Mouse (Mus musculus): ENCODE data around the gene Esyt1. TPM values are rescaled to one million over a fixed set of nuclear protein-coding genes. Genes with fewer than 3 reads are reported as not detected.
"Not testable (repeated sequence)": the region's sequence is repeated elsewhere in the genome, so short reads cannot be mapped to it uniquely, and the experiment has no call there.

The Esyt1 gene
- polyA plus RNA-seq, 1 experiment from 2014 or later, result 43.3 TPM

DNA sequence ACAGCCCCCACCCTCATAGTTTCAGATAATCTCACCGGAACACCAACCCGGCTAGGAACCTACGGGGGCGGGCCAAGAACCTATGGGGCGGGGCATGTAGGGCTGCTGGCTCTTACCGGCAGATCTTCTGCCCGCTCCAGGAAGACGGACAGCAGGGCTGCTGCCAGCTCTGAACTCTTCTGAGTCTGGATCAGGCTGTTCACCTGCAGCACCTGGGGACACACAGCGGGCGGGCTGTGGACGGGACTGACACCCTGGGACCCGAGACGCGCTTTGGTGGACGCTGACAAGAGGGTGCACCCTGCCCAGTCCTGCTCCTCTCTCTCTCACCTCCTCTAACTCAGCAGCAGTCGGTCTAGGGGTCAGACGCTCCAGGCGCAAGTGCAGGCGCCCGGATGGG lies 9.6 kb downstream of the Esyt1 start:
- Histone ChIP-seq H3K4me3 (replicated peaks) (peak overlapping the region; percentile 4; the same call in 1 of the 2 replicates), H3K4me1 (0 out of 2 replicates have a peak, but pooled peaks cover 4% of the 10 kb centered on the region), H3K9ac (no peak overlapping the region), H3K4me2 (replicated peaks) (peak overlapping the region; percentile 24), H3K36me3 (peaks cover 82% of the 10 kb centered on the region), H3K27me3 (peaks cover 12% of the 10 kb centered on the region), H3K27ac (replicated peaks) (no peak overlapping the region), H3K9me3 (replicated peaks) (no peaks in the 10 kb centered on the region)
- ATAC-seq (ENCODE audit: insufficient number of reproducible peaks, low FRiP score, low TSS enrichment, low read depth), result no peak
- 31% methylated on average over 20 of the region's 20 CpGs for WGBS

GRCm38 (mm10) chr10:128515044-128515443 lies 10.6 kb downstream of the Esyt1 start:
- Histone ChIP-seq H3K4me1 (0 out of 2 replicates have a peak, but pooled peaks cover 4% of the 10 kb centered on the region), H3K27me3 (peaks cover 12% of the 10 kb centered on the region), H3K4me2 (replicated peaks) (no peak overlapping the region), H3K9ac (no peak overlapping the region), H3K4me3 (replicated peaks) (no peak overlapping the region), H3K27ac (replicated peaks) (no peak overlapping the region), H3K36me3 (peaks cover 81% of the 10 kb centered on the region), H3K9me3 (replicated peaks) (no peaks in the 10 kb centered on the region)
- ATAC-seq (ENCODE audit: insufficient number of reproducible peaks, low FRiP score, low TSS enrichment, low read depth), result no peak
- WGBS, result 77% methylated on average over 4 of the region's 4 CpGs

- Histone ChIP-seq H3K4me1 (no peaks in the 10 kb centered on the region), H3K27me3 (no peaks in the 10 kb centered on the region), H3K9ac (no peak overlapping the region), H3K9me3 (replicated peaks) (no peaks in the 10 kb centered on the region), H3K4me3 (replicated peaks) (no peak overlapping the region), H3K4me2 (replicated peaks) (no peak overlapping the region), H3K36me3 (peaks cover 60% of the 10 kb centered on the region), H3K27ac (replicated peaks) (no peak overlapping the region)
- no peak for ATAC-seq (ENCODE audit: insufficient number of reproducible peaks, low FRiP score, low TSS enrichment, low read depth)
- 79% methylated on average over 12 of the region's 12 CpGs for WGBS
Observed at GRCm38 (mm10) chr10:128511761-128512160, 13.9 kb downstream of the Esyt1 start.

- ATAC-seq (ENCODE audit: insufficient number of reproducible peaks, low FRiP score, low TSS enrichment, low read depth), result no peak
- peaks cover 58% of the 10 kb centered on the region for H3K36me3 ChIP-seq
- no peaks in the 10 kb centered on the region for H3K27me3 ChIP-seq
- WGBS, result 84% methylated on average over 9 of the region's 9 CpGs
- H3K9ac ChIP-seq, result no peak overlapping the region
- no peaks in the 10 kb centered on the region for H3K9me3 ChIP-seq (replicated peaks)
- no peak overlapping the region for H3K4me3 ChIP-seq (replicated peaks)
- H3K4me2 ChIP-seq (replicated peaks), result no peak overlapping the region
- no peak overlapping the region for H3K27ac ChIP-seq (replicated peaks)
- no peaks in the 10 kb centered on the region for H3K4me1 ChIP-seq
Observed at GRCm38 (mm10) chr10:128511189-128511588, 14.5 kb downstream of the Esyt1 start.

GRCm38 (mm10) chr10:128510301-128510700 lies 15.4 kb downstream of the Esyt1 start:
- no peak for ATAC-seq (ENCODE audit: insufficient number of reproducible peaks, low FRiP score, low TSS enrichment, low read depth)
- Histone ChIP-seq H3K27ac (replicated peaks) (no peak overlapping the region), H3K4me3 (replicated peaks) (no peak overlapping the region), H3K4me1 (no peaks in the 10 kb centered on the region), H3K36me3 (peaks cover 53% of the 10 kb centered on the region), H3K9me3 (replicated peaks) (no peaks in the 10 kb centered on the region), H3K27me3 (no peaks in the 10 kb centered on the region), H3K9ac (no peak overlapping the region), H3K4me2 (replicated peaks) (no peak overlapping the region)
- WGBS, result 87% methylated on average over 11 of the region's 11 CpGs

DNA sequence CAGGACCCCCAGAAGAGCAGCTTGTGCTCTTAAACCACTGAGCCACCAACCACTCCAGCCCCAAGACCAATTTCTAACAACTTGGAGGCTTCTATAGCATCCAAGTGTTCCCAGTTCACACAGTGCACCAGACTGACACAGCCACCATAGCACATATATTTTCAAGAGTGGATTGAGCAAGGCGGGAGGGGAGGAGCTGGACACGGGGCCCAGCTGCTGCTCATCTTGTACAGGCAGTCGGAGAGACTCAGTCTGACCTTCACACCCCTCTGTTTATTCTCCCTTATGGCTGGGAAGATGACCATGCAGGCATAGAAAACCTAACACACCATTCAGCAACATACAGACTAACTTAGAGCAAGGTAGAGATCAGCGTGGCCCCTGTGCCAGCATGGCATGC lies 15.8 kb downstream of the Esyt1 start:
- Histone ChIP-seq H3K4me1 (no peaks in the 10 kb centered on the region), H3K9me3 (replicated peaks) (no peaks in the 10 kb centered on the region), H3K4me3 (replicated peaks) (no peak overlapping the region), H3K36me3 (peaks cover 48% of the 10 kb centered on the region), H3K27ac (replicated peaks) (no peak overlapping the region), H3K27me3 (no peaks in the 10 kb centered on the region), H3K4me2 (replicated peaks) (no peak overlapping the region), H3K9ac (no peak overlapping the region)
- ATAC-seq (ENCODE audit: insufficient number of reproducible peaks, low FRiP score, low TSS enrichment, low read depth), result no peak
- 77% methylated on average over 4 of the region's 4 CpGs for WGBS

- 74% methylated on average over 9 of the region's 9 CpGs for WGBS
- no peaks in the 10 kb centered on the region for H3K9me3 ChIP-seq (replicated peaks)
- no peak overlapping the region for H3K27ac ChIP-seq (replicated peaks)
- ATAC-seq (ENCODE audit: insufficient number of reproducible peaks, low FRiP score, low TSS enrichment, low read depth), result no peak
- H3K27me3 ChIP-seq, result no peaks in the 10 kb centered on the region
- no peaks in the 10 kb centered on the region for H3K4me1 ChIP-seq
- H3K9ac ChIP-seq, result no peak overlapping the region
- H3K4me2 ChIP-seq (replicated peaks), result no peak overlapping the region
- H3K36me3 ChIP-seq, result peaks cover 47% of the 10 kb centered on the region
- no peak overlapping the region for H3K4me3 ChIP-seq (replicated peaks)
Observed at GRCm38 (mm10) chr10:128509203-128509602, 16.5 kb downstream of the Esyt1 start.

DNA sequence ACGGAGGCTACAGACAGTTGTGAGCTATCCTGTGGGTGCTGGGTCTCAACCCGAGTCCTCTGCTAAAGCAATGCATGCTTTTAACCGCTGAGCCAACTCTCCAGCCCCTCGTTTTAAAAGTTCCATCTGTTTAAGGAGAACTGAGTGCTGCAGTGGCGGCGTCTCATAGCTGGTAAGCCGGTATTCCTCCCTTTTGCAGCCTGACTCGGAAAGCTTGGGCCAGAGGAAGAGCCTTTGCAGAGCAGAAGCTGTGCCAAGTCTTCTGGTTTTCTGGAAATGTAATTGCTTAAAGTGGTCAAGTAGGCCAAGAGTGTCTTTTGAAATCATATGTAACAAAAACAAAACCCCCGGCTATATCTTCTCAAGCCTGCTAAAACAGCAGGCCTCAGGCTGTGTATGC lies 17.4 kb downstream of the Esyt1 start:
- 62% methylated on average over 9 of the region's 9 CpGs for WGBS
- Histone ChIP-seq H3K4me1 (no peaks in the 10 kb centered on the region), H3K9me3 (replicated peaks) (no peaks in the 10 kb centered on the region), H3K4me3 (replicated peaks) (no peak overlapping the region), H3K27me3 (no peaks in the 10 kb centered on the region), H3K36me3 (peaks cover 38% of the 10 kb centered on the region), H3K9ac (no peak overlapping the region), H3K27ac (replicated peaks) (peak overlapping the region; percentile 55), H3K4me2 (replicated peaks) (no peak overlapping the region)
- no peak for ATAC-seq (ENCODE audit: insufficient number of reproducible peaks, low FRiP score, low TSS enrichment, low read depth)

GRCm38 (mm10) chr10:128505974-128506373 lies 19.7 kb downstream of the Esyt1 start:
- Histone ChIP-seq H3K4me3 (replicated peaks) (no peak overlapping the region), H3K4me1 (no peaks in the 10 kb centered on the region), H3K27ac (replicated peaks) (no peak overlapping the region), H3K9me3 (replicated peaks) (no peaks in the 10 kb centered on the region), H3K4me2 (replicated peaks) (no peak overlapping the region), H3K36me3 (peaks cover 18% of the 10 kb centered on the region), H3K27me3 (no peaks in the 10 kb centered on the region), H3K9ac (no peak overlapping the region)
- WGBS, result 91% methylated on average over 14 of the region's 14 CpGs
- ATAC-seq (ENCODE audit: insufficient number of reproducible peaks, low FRiP score, low TSS enrichment, low read depth), result no peak

- H3K27ac ChIP-seq (replicated peaks); ATAC-seq (ENCODE audit: insufficient number of reproducible peaks, low FRiP score, low TSS enrichment, low read depth); H3K4me1 ChIP-seq; H3K27me3 ChIP-seq; H3K9ac ChIP-seq; H3K4me2 ChIP-seq (replicated peaks); H3K9me3 ChIP-seq (replicated peaks); H3K4me3 ChIP-seq (replicated peaks): not testable (repeated sequence)
- 76% methylated on average over 5 of the region's 5 CpGs for WGBS
- H3K36me3 ChIP-seq, result peaks cover 12% of the 10 kb centered on the region
Observed at GRCm38 (mm10) chr10:128505371-128505667, 20.4 kb downstream of the Esyt1 start.

DNA sequence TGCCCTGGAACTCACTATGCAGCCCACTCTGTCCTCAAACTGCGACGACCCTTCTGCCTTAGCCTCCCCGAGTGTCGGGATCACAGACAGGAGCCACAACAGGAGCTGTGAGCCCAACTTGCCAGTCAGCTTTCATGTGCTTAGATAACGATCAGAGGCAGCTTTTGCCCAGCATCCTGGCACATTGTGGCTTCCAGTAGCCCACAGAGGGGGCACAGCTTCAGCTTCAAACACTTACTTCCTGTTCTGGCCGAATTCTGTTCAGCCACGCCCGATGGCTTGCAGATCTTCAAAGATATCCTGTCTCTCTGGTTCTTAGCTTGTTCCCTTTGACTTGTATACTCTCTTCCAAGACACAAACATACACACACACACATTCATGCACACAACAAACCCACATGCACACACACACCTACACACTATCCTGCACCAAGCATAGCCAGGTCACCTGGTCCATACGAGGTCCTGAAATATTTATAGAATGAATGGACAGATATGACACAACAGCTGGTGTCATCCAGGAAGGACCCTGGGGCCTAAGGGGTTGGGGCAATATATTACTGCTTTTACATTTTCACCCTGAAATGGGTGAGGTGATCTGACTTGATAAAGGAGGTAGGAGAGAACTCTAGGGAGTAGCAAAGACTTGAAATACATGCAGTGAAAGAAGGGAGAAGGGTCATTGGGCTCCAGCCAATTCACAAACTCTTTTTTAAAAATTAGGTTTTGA lies 20.9 kb downstream of the Esyt1 start:
- H3K4me1 ChIP-seq, result no peaks in the 10 kb centered on the region
- no peak overlapping the region for H3K27ac ChIP-seq (replicated peaks)
- 64% methylated on average over 9 of the region's 9 CpGs for WGBS
- no peak overlapping the region for H3K4me2 ChIP-seq (replicated peaks)
- H3K9ac ChIP-seq, result no peak overlapping the region; the same call in 1 of the 2 replicates
- no peaks in the 10 kb centered on the region for H3K27me3 ChIP-seq
- H3K4me3 ChIP-seq (replicated peaks), result no peak overlapping the region
- no peaks in the 10 kb centered on the region for H3K9me3 ChIP-seq (replicated peaks)
- no peak for ATAC-seq (ENCODE audit: insufficient number of reproducible peaks, low FRiP score, low TSS enrichment, low read depth)
- H3K36me3 ChIP-seq, result peaks cover 7% of the 10 kb centered on the region

DNA sequence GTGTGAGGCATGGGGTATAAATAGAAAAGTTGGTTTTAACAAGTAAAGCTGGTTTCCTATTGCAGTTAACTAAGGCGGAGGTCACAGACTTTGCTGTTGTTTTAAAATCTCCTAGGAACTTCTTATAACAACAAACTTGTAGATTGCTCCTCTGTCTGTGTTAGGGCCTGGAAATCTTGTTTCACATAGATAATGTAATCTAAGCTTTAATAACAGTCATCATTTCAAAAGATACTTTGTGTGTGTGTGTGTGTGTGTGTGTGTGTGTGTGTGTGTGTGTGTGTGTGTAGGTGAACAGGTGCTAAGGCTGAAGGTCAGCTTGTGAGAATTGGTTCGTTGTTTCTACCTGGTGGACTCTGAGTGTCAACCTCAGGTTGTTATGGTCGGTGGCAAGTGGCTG lies 21.7 kb downstream of the Esyt1 start:
- peaks cover 4% of the 10 kb centered on the region for H3K4me1 ChIP-seq
- H3K9ac ChIP-seq, result no peak overlapping the region
- H3K4me3 ChIP-seq (replicated peaks), result no peak overlapping the region
- peaks cover 4% of the 10 kb centered on the region; the same call in 1 of the 2 replicates for H3K36me3 ChIP-seq
- no peak for ATAC-seq (ENCODE audit: insufficient number of reproducible peaks, low FRiP score, low TSS enrichment, low read depth)
- no peak overlapping the region for H3K4me2 ChIP-seq (replicated peaks)
- H3K9me3 ChIP-seq (replicated peaks), result no peaks in the 10 kb centered on the region
- H3K27ac ChIP-seq (replicated peaks), result no peak overlapping the region
- H3K27me3 ChIP-seq, result no peaks in the 10 kb centered on the region
- 83% methylated on average over 3 of the region's 3 CpGs for WGBS
